Mouse (Mus musculus) liver, adult 2 months (tissue): ENCODE measurements at regions not wholly inside any gene's neighbourhood (a gene's known extent, or its start where the extent isn't known, plus 50 kb on each side); places are given as distances from the start of the nearest gene placed in this dataset.

ENCODE experiments used
- CTCF ChIP-seq: fragments of 200-500 bp; IDR thresholded peaks from 2 replicates; pipeline ENCODE4 v1.5.1; 2011; ENCODE audit warnings: low read depth, low read length, control low read depth
- POLR2A ChIP-seq: fragments of 200-500 bp; IDR thresholded peaks from 2 replicates; pipeline ENCODE4 v1.6.1; 2011; ENCODE audit warnings: low read length, control low read depth; ENCODE audit not compliant: insufficient read depth; ENCODE audit errors: extremely low read depth

GRCm38 (mm10) chrX:99732526-99732925 lies 88.3 kb upstream of the Tmem28 start:
- TF ChIP-seq CTCF (no peak), POLR2A (no peak)
